Mouse (Mus musculus) heart, postnatal 14 days (tissue): Measurements from ENCODE around the gene Gpt2. TPM values are rescaled to one million over a fixed set of nuclear protein-coding genes. Genes with fewer than 3 reads are reported as not detected.

ENCODE experiments used
- DNase-seq, 2 experiments: peaks; one replicate each; pipeline ENCODE4 v3.0.0; 2021 to 2022
- intact Hi-C: fragments of 180-260 bp; cut with DNase I; formaldehyde crosslinking; loops from one replicate; pipeline ENCODE4 v1.15.1; 2025
- total RNA-seq, 2 experiments: library from RNA; stranded (reverse); gene quantifications; 2 replicates each; pipeline ENCODE4 v1.2.3; 2021

Gene Gpt2
- total RNA-seq, 2 experiments from 2014 or later: 37.6 to 45.2 TPM

DNA sequence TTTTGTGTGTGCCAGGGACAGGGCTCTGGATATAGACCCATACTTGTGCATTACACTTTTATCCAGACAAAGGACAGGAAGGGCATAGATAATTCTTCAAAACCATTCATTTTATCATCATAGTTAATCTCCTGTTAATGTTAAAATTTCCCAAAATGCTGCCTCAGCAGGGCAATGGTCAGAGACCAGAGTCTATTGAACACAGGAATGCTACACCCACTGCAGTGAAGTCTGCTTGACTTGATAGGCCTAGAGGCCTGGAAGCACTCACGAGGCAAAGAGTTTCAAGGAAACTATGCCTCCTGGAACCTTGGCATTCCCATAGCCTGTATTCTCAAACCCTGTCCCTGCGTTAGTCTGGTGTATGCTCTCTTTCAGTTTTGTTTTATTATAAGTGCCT, 12.7 kb upstream of the Gpt2 start:
- intact Hi-C loops: no loop called here
- no peak for DNase-seq

DNA sequence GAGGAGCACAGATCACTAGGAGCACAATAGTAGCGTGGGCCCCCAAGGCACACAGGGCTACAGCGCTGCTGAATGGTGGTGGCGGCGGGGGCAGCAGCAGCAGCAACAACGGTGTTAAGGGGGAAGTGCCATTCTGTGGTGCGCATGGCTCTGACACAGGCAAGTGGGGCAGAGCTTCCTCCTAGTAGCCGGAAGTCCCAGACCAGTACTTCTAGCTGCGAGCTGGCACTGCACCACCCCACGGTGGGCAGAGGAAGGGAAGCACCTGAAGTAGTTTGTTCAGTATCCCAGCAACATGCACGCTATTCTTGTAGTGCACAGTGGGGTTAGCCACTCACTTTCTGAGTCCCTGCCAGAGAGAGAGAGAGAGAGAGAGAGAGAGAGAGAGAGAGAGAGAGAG, 10.5 kb upstream of the Gpt2 start:
- peak in 1 of 2 experiments; percentile 34 for DNase-seq

DNA sequence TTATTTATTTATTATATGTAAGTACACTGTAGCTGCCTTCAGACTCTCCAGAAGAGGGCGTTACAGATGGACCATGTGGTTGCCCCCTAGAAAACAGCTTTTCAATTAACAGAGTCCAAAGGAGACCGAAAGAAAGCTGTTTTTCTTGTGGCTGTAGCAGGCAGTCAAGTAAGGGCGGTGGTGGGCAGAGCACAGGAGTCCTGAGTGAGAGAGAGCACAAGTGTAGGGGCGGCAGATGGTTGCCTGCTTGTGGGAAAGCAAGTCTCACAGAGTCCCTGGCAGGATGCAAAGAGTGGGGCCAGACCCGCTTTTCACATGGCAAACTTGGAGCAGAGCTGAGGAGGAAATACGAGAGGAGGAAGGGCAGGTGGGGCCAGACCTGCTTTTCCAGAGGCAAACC, 9.9 kb upstream of the Gpt2 start:
- DNase-seq: no peak
- intact Hi-C loops: no loop called here

More for the DNA sequence above, 10.5 kb upstream of the Gpt2 start:
- intact Hi-C loops: no loop called here

DNA sequence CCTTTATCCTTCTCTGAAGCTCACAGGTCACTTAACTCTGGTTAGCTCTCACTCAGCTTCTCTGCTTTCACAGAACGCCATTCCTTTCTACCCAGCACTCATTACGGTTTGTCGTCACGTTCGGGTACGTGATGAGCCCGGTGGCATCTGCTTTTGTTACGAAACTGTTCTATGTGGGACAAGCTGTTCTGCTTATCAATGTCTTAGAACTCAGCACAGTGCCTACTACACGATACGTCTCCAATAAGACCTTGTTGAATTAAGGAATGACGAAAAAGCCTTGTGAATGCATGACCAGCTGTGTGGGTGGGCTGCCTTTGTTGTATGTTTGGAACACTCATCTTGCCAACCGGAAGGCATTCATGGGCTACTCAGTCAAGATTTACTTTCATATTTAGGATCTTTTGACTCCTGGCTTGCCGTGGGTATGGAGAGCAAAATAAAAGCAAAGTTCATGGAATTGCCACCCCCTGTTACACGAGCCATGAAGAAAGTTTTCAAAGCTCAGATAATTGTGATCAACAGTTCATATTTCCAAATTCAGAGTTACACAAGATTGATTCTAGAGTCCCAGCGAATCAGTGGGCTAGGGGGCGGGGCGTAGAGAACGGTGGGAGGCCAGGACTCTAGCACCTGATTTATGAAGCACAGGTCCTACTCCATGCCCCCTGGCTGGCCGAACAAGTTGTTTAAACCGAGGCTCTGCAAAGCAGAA, 4.3 kb upstream of the Gpt2 start:
- intact Hi-C loops: no loop called here
- no peak for DNase-seq

DNA sequence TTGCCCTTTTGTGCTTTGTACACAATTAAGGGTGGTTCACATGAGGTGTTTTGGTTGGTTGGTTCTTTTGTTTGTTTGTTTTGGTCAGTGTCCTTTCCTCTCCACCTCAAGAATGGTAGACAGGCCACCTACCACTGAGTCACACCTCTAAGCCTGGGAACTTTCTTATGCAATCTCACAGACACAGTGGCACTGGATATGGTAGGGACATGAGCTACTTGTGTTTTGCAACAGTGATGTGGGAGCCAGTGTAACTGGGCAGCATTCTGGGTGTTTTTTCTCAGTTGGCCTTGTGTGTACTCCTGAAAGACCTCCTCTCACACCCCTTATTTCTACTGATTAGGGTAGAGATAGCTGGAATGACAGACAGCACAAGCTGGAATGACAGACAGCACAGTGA, 3.7 kb upstream of the Gpt2 start:
- DNase-seq: no peak
- intact Hi-C loops: no loop called here

DNA sequence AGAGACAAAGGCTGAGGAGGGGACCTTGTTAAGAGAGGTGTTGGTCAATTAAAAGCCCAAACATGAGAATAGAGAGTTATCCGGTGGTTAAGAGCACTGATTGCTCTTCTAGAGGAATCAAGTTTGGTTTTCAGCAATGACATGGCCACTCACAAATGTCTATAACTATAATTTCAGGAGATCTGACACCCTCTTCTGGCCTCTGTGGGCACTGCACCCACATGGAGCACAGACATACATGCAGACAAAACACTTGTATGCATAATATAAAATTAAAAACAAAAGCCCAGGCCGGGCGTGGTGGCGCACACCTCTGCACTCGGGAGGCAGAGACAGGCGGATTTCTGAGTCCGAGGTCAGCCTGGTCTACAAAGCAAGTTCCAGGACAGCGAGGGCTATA, 2.8 kb upstream of the Gpt2 start:
- intact Hi-C loops: no loop called here
- no peak for DNase-seq

DNA sequence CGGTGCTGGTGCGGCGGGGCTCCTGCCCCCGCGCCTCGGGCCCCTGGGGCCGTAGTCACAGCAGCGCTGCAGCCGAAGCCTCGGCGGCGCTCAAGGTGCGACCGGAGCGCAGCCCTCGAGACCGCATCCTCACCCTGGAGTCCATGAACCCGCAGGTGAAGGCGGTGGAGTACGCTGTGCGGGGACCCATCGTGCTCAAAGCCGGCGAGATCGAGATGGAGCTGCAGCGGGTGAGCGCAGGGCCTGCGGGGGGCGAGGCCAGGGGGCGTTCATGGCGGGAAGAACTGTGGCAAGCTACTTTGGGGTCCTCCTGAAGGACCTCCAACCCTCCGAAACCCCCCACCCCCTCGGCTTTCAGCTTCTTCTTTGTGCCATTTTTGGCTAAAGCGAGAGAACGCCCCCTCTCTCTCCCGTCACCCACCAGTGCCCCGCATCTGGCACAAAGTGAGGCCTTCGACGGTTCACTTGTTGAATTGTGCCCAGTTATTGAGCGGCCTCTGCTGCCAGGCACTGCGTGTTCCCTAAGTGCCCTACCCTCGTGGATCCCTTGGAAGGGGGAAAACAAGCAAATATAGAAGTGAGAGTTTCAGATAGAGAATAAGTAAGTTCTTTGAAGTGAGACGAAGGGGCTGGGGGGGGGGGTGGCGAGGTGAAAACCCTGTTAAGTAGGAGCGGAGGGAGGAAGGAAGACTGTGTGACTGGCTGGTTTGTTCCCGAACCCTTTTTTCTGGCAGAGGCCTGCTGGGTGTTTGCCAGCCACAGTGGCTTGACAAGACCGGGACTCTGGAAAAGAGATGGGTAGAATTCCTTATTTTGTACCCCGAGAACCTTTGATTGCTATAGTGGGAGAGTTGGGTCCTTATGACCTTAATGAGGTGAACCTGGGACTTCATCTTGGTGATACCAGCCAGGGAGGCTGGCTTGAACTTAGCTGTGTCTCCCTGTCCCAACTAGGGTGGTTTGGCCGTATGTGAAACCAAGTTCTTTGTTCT, 860 bp downstream of the Gpt2 start:
- DNase-seq: peak; percentile 19 to 41
- intact Hi-C loops: loop anchor here (5.0 kb wide), 1 partner anchor 34 kb away; no protein-coding TSS in a partner anchor

DNA sequence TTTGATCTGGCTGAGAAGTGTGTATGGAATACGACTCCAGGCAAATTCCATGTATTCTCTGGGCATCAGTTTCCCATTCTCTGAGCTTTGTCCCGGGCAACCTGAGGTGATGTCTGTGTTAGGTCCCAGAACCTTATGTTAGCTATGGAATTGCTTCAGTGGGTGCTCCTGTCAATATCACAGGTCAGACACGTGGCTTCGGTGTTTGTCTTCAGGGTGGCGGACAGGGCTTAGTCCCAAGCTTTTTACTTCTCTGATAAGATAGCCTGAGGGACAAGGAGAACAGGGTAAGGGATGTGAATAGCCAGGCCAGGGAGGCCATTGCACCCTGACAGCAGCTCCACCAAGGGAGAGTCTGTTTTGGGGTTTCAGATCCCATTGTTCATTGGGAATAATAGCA, 3.7 kb downstream of the Gpt2 start:
- intact Hi-C loops: no loop called here
- DNase-seq: no peak

DNA sequence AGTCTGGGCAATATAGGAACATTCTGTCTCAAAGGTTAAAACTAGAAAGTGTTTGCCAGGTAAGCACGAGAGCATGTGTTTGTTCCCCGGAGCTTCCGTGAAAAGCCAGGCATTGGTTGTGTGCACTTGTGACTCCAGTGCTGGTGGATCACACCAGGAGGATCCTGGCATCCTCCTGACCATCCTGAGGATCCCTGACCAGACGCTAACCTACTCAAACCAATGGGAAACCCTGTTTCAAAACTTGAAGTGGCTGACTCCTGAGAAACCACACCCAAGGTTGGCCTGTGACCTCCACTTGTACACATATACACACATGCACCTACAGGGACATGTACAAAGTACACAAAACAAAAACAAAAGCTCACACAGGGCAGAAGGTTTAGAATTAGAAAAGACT, 4.4 kb downstream of the Gpt2 start:
- intact Hi-C loops: no loop called here

DNA sequence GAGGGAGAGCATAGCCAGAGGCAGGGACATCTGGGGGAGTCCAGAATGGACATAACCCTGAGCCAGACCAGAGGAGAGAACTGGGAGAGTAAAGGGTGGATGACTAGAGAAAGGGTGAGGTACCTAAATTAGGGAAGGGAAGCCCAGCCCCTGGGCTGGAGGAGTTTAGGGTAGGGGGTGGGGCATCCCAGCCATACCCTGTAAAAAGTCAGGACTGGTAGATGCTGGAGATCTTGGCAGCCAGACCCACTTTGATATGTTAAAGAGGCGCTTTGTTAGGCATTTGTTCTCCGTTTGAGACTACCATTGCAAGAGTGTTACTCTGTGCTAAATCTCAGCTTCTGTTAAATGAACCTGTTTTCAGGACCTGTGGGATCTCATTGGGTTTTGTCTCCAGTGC, 6.2 kb downstream of the Gpt2 start:
- no peak for DNase-seq
- intact Hi-C loops: no loop called here

More for the DNA sequence above, 4.4 kb downstream of the Gpt2 start:
- no peak for DNase-seq

DNA sequence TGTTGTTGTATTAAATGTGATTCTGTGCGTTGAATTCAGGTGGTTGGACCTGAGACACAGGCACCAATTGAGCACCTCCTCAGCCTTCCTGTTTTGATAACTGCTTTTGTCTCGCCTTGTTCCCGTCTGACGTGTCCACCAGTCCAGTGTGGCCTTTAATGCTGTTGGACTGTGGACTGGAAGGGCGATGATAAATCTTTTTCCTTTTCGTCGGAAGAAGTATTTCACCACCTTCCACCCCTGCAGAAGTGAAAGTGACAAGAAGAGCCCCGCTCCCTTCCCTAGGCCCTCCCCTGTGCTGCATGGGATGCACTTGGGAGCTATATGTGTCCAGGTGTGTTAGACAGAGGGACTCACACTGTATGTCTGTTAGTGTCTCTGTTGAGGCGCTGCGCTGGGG, 8.1 kb downstream of the Gpt2 start:
- intact Hi-C loops: no loop called here
- no peak for DNase-seq

DNA sequence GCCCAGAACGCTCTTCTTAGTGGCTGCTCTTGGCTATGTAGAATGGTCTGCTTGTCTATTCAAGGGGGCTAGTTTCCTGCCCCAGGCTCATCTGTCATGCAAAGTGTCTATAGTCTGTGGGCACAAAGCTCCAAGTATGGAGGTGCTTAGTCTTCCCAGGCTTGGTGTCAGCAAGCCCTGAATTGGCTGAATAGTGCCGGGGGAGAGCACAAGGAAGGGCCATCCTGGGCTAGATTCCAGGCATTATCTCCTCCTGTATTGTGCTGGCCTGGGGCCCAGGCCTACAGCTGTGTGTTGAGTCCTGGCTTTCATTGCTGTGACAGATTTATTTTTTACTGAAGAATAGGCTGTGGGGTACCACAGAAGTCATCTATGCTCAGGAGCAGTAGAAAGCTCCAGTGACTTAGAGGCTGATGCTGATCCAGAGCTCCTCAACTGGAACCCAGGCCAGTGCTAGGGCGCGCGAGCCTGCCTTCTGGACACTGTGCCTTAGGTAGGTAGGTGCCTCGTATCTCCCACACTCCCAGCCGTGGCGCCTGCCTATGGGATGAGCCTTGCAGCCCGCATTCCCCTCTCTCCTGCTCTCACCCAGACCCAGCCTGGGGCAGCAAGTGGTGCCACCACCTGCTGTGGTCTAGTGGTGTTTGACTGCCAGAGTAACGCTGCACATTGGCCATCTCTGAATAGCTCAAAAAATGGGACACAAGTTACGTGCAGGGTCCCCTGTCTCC, 8.7 kb downstream of the Gpt2 start:
- intact Hi-C loops: no loop called here
- DNase-seq: peak; percentile 68 to 75

DNA sequence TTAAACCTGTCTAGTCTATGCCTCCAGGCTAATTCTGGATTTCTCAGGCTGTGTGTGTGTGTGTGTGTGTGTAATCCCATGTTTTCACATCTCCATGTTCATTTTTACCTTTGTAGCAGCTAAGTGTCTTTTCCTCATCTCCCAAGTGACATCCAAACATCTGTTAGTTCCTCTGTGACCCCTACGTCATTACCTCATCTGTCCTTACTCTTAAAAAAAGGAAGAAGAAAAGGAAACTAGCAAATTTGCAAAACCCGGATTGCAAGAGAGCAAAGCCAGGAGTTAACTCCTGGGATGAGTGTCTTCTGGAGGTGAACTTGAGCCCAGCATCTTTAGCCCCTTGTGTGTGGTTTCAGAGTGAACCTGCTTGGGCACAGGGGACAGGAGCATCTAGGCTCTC, 10.0 kb downstream of the Gpt2 start:
- intact Hi-C loops: no loop called here
- no peak for DNase-seq

DNA sequence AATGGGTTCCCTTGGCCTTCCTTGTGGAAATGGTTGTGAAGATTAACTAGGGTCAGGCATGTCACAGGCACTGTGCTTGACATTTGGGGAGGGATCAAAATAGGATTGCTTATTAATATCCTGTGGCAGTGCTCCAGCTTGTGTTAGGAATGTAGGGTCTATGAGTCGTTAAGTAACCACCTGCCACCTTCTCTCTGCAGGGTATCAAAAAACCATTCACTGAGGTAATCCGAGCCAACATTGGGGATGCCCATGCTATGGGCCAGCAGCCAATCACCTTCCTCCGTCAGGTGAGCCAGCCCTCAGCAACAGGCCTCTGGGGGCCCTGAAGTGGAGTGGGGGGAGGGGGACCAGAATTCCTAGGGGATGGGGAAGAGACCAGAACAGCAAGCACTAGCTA, 10.7 kb downstream of the Gpt2 start:
- no peak for DNase-seq
- intact Hi-C loops: no loop called here

DNA sequence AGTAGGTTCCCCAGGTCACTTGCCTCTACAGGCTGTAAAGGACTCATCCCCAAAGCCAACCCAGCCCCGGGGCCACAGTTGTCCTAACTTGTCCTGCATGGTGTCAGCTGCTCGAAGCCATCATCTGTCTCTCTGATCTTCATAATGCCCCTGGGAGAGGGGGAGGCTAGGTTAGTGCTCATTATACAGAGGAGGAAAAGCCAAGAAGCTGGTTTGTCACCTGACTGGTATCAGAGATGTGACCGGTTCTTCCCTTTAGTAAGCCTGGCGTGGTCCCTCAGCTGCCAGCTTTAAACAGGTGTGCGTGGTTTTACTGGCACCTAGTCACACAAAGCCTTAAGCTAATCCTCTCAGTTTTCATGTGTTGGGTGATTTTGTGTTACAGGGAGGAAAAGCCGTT, 12.3 kb downstream of the Gpt2 start:
- no peak for DNase-seq
- intact Hi-C loops: no loop called here

DNA sequence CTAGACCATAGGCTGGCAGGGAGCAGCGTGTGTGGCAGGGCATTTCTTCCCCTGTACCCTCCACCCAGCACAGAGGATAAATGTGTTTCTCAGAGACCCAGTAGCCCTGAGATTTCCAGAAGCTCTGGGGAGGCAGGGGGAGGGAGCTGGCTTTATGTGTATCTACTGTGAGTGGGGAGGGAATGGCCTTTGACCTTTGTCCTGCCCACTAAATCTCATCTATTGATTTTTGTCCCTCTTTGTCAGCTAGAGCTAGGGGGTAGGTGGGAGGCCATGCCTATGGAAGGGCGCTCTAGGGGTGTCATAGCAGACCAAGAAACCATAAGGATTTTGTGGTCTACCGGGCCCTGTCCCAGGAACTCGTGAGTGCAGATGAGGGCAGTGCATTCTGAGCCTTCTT, 14.2 kb downstream of the Gpt2 start:
- intact Hi-C loops: no loop called here
- DNase-seq: no peak

DNA sequence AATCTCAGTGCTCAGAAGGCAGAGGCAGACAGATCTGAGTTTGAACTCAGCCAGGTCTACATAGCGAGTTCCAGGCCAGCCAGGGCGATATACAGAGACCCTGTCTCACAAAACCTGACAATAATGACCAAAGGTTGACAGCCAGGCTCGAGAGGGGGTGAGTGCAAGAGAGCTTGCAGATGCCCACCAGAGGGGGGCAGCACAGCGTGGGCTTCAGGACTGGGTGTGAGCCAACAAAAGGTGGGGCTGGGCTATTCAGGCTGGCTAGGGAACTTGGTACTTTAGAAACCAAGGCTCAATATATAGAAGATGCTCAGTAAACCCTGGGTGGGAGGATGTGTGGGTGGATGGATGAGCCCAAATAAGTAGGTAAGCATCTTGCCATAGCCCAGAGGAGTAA, 16.3 kb downstream of the Gpt2 start:
- DNase-seq: no peak
- intact Hi-C loops: no loop called here

DNA sequence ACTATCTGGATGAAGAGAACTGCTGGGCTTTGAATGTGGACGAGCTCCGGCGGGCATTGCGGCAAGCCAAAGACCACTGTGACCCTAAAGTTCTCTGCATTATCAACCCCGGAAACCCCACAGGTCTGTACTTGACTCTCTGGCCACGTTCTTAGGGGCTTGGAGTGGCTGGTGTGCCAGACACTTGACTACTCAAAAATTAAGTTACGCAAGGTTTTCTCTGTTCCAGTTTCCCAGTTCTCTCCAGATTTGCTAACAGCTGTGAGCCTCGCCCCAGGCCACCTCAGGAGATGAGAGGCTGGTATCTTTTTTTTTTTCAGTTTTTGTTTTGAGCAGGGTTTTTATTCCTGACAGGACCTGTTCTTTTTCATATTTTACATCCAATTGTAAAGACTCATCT, 19.9 kb downstream of the Gpt2 start:
- intact Hi-C loops: no loop called here
- no peak for DNase-seq

DNA sequence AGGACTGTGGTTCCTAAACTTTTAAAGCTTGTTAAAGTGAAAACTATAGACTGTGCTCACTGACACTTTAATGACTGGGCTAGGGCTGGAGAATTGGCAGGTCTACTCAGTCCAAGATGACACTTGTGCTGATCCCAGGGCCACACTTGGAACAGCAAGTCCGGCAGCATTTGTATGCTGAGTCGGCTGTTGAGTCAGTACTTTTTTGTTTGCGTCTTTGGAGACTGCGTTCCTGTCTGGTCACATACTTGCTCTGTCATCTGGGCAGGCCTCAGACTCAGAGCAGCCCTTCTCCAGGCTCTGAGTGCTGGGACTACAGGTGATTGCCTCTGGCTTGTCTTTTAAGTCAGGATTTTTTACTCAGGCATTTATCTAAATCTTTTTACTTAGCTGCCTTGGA, 20.9 kb downstream of the Gpt2 start:
- intact Hi-C loops: no loop called here
- no peak for DNase-seq

DNA sequence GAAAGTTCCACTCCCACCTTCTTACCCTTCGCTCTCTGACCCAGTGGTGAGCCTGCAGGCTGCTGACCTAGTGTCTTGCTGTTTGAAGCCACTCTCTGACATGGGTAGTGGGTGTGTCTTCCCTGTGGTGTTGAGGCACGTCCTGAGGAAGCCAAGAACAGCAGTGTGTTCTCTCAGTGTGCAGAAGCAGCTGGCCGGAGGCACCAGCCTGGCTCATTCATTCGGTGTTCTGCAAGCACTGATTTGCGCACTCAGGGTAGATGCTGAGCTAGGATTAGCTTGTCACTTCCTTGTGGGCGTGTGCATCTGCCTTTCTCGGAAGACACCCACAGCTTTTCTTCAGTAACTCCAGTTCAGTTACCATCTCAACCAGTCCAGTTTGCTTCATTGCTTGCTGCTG, 23.0 kb downstream of the Gpt2 start:
- no peak for DNase-seq
- intact Hi-C loops: no loop called here

DNA sequence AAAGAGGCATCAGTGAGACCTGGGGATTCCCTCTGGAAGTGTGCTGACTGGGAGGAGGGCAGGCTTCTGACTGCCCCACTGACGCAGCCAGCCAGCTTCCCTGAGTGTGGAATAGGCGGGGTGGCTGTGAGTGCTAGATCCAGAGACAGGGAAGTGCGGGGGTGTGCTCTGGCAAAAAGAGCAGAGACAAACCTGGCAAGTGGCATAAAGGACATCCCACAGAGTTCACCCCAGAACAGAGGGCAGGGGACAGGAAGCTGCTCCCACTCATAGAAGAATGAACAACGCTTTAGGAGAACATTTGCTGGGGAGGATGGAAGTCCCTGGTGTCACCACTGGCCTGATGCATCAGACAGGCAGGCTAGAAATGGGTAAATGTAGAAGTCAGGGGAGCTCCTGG, 25.0 kb downstream of the Gpt2 start:
- DNase-seq: peak in 1 of 2 experiments; percentile 28
- intact Hi-C loops: no loop called here
